Mouse (Mus musculus) frontal cortex, adult 2 months (tissue): ENCODE measurements around the gene Diras1. TPM values are rescaled to one million over a fixed set of nuclear protein-coding genes. Genes with fewer than 3 reads are reported as not detected.
A peak's percentile ranks its signal among the peaks of the same experiment; 100 is the strongest.

Experiments
- DNase-seq, 2 experiments: peaks; one replicate each; pipeline ENCODE4 v3.0.0; 2022; ENCODE audit warnings: low spot score in 1 of 2; ENCODE audit errors: extremely low spot score in 1 of 2
- polyA plus RNA-seq: library from polyadenylated mRNA; depleted of rRNA; stranded (reverse); fragments of >200 nt; gene quantifications from 2 replicates; pipeline ENCODE4 v1.2.3, GENCODE M21; 2012

Diras1 gene
- polyA plus RNA-seq, 1 experiment: 82.1 TPM

DNA sequence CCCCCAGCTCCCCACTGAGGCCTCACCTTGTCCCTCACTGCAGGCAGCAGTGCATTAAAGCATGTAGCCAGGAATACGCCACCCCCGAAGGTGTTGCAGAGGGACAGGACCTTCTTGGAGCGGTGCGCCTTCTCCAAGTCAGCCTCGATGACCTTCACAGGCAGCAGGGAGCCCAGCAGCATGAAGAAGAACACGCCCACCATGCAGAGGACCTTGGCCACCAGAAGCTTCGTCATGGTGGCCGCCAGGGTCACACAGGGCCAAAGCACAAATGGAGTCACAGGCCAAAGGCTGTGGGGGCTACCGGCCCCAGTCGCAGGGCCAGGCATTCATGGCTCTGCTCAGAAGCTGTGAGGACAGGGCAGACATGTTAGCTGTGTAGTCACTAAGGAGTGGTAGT lies 8.1 kb upstream of the Diras1 start:
- DNase-seq: no peak

GRCm38 (mm10) chr10:81029031-81029430 lies 3.6 kb upstream of the Diras1 start:
- no peak for DNase-seq

DNA sequence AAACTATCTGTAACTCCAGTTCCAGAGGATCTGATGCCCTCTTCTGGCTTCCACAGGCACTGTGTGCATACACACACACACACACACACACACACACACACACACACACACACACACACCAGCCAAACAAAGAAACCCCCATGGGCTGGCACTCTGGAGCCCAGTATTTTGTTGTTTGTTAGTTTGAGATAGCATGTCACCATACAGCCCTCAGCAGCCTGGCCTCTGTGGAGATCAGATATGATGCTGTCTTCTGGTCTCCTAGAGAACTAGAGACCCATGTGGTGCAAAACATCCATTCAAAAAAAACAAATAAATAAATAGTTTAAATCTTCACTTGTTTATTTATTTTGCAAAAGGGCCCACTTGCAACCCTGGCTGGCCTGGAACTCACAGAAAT lies 2.8 kb upstream of the Diras1 start:
- no peak for DNase-seq

DNA sequence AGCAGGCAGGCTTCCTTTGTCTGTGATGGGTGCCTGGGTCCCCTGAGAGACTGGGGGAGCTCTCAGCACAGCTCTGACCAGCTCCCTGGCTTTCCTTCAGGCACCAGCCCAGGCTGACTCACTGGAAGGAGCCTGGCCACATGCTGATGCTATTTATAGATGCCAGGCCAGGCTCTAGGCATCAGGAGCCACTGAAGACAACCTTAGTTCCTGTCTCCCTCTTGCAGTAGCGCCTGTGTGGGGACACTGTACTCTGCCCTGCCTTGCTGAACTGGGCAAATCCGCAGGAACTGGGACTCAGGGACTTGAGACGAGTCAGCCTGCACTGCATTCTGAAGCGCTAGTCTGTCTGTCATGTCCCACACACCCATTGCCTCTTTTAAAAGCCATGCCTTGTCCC lies 1.9 kb upstream of the Diras1 start:
- DNase-seq: no peak

DNA sequence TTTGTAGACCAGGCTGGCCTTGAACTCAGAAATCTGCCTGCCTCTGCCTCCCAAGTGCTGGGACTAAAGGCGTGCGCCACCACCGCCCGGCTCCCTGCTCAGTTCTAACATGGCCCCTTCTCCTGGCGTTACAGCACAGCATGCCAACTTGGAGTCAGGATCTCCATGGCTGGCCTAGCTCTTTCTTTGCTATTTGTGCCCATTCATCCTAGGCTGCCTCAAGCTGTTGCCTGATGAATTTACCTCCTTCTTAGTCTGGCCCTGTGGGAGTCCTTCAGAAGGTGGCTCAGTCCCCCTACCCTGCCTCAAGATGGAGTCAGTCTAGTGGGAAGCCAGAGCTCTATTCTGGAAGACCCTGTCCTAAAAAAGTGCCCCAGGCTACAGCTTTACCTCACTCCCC lies 1.4 kb upstream of the Diras1 start:
- DNase-seq: no peak

- no peak for DNase-seq
Observed at GRCm38 (mm10) chr10:81025047-81025621, 328 bp downstream of the Diras1 start.

- DNase-seq: no peak
Observed at GRCm38 (mm10) chr10:81024346-81024937, 1.0 kb downstream of the Diras1 start.

- no peak for DNase-seq
Observed at GRCm38 (mm10) chr10:81022744-81023143, 2.7 kb downstream of the Diras1 start.

DNA sequence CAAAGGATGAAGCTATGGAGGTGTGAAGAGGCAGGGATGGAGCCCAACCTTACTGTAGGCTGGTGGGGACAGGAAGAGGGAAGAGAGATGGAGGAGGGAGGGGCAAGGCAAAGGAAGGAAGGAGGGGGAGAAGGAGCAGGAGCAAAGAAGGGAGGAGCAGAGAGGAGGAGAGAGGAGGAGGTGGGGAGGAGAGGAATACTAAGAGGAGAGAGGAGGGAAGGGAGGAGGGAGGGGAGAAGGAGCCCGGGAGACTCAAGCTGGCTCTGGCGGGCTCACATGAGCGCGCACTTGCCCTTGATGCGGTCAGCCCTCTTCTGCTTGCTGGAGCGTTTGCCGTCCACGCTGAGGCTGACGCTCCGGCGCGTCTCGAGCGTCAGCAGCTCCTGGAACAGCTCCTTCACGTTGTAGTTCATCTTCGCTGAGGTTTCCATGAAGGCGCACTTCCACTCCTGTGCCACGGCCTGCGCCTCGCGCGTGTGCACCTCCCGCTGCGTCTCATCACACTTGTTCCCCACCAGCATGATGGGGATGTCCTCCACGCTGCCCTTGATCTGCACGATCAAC lies 3.8 kb downstream of the Diras1 start:
- DNase-seq: no peak

- no peak for DNase-seq
Observed at GRCm38 (mm10) chr10:81020207-81020606, 5.3 kb downstream of the Diras1 start.

DNA sequence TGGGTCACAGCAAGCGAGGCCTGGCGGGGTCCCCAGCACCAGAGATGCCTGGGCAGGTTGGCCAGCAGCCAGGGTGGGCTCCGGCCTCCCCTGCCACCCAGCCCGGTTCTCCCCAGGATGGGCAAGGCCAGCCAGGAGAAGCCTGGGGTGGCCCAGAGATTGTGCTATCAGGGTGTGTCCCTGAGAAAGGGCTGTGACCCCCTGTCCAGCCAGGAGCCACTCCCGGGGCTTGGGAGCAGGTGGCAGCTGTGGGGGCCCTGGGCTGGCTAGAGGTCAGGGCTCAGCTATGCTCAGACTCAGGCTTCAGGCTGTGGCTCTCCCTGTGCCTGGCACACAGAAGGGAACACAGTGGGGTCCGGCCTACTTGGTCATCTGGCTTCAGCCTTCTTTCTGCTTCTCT lies 5.8 kb downstream of the Diras1 start:
- no peak for DNase-seq

- peak in 1 of 2 experiments; percentile 54 for DNase-seq
Observed at GRCm38 (mm10) chr10:81018326-81018725, 7.1 kb downstream of the Diras1 start.

- DNase-seq: peak in 1 of 2 experiments; percentile 75
Observed at GRCm38 (mm10) chr10:81016645-81017044, 8.8 kb downstream of the Diras1 start.

DNA sequence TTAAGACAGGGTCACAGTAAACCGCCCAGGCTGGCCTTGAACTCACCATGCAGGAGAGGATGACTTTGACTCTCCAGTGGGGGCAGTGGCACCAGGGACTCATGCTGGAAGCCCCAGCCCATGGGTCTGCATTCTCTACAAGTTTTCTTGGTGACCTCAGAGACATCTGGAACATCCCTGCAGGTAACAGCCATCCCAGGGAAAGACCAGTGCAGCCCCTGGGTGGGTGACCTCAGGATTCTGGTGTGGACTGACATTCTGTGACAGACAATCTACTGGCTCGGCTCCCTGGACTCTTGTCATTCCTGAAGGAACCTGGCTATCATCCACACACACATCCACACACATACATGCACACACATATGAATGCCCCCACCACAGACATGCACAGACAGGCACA lies 9.8 kb downstream of the Diras1 start:
- no peak for DNase-seq

GRCm38 (mm10) chr10:81014393-81015384 lies 10.8 kb downstream of the Diras1 start, which contains the start of gene Gng7:
TSS of gene Gng7 (minus strand) at chr10:81014945.
- DNase-seq: peak; percentile 97 to 98

DNA sequence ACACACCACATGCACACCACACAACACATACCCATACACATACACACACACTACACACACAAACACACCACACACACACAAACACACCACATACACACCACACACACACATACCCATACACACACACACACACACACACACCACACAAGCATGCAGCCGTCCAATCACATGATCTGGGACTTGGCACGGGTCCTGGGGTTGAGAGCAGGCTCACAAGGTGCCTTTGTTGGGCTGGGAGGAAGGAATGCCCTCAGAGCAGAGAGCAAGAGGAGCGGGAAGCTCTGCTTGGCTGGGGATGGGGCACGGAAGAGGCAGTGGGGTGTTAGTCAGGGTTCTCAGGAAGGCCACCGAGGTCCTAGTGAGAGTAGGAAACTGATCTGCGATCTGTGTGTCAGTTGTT lies 14.6 kb downstream of the Diras1 start:
- no peak for DNase-seq

- DNase-seq: no peak
Observed at GRCm38 (mm10) chr10:81007240-81007639, 18.2 kb downstream of the Diras1 start.

DNA sequence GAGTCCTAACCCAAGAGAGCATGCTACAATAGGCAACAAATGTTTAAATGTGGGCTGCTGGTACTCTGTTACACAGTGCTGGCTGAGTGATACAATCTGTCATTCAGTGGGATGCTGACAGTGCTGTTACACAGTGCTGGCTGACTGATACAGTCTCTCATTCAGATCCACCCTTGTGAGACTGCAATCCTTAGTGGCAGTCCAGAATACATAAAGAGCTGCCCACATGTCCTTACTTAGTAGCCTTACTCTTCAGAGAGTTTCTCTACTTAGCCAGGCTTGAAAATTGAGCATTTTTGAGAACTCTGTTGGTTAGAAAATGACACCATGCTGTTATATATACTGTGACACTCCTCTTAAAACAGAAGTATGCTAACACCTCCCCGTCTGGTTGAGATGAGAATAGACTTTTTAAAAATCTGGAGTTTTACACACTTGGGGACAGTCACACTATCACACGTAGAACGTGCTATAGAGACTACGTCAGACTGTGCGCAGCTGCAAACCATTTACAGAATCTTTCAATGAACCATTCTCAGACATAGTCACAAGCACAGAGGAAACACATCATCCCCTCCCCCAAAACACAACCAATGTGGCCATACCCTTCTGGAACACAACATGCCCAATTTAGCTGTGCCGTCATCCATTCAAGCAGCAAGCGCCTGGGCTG lies 19.3 kb downstream of the Diras1 start:
- DNase-seq: peak; percentile 64 to 73

DNA sequence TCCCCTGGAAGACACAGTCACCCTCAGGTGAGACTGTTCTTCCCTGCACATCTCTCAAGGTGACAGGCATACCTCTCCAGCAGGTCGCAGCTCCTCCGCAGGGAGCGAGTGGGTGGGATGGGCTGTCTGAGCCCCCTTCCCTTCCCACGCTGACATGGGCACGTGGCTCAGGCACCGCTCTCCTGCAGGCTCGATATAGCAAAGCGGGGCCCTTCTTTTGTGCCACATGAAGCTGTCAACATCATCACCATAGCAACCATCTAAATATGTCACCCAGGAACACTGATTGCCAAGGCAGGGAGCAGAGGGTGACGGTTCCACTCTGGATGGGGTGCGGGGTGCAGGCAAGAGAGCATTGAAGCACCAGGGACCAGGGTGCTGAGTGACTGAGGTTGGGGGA lies 24.3 kb downstream of the Diras1 start:
- DNase-seq: peak; percentile 67 to 77

- no peak for DNase-seq
Observed at GRCm38 (mm10) chr10:81000197-81001062, 25.0 kb downstream of the Diras1 start.
